Mouse (Mus musculus) myocyte (in vitro differentiated cells): ENCODE measurements at regions not wholly inside any gene's neighbourhood (a gene's known extent, or its start where the extent isn't known, plus 50 kb on each side); places are given as distances from the start of the nearest gene placed in this dataset.

ENCODE experiments used
- H3K27me3 ChIP-seq: one replicate; pipeline ENCODE4 v1.6.1; 2011; ENCODE audit not compliant: control insufficient read depth, insufficient read depth, insufficient read length
- H3K36me3 ChIP-seq: one replicate; pipeline ENCODE4 v1.6.1; 2011; ENCODE audit not compliant: control insufficient read depth, insufficient read depth
- H3K4me2 ChIP-seq: one replicate; pipeline ENCODE4 v1.6.1; 2011; ENCODE audit warnings: low read depth, control low read depth
- H3K4me3 ChIP-seq: one replicate; pipeline ENCODE4 v1.5.1; 2011; ENCODE audit warnings: mild to moderate bottlenecking, control low read depth, moderate library complexity
- H3K79me2 ChIP-seq: one replicate; pipeline ENCODE4 v1.6.1; 2011; ENCODE audit not compliant: control insufficient read depth, insufficient read depth
- H3ac ChIP-seq: one replicate; pipeline ENCODE4 v1.6.1; 2011; ENCODE audit not compliant: control insufficient read depth, insufficient read length
- CEBPB ChIP-seq: IDR thresholded peaks from 2 replicates; pipeline ENCODE4 v1.6.1; 2011; ENCODE audit warnings: mild to moderate bottlenecking, moderate library complexity; ENCODE audit not compliant: poor library complexity, insufficient read depth, severe bottlenecking
- E2F4 ChIP-seq: IDR thresholded peaks from one replicate; pipeline ENCODE4 v1.6.1; 2011; ENCODE audit warnings: mild to moderate bottlenecking, control low read depth, moderate library complexity; ENCODE audit not compliant: insufficient read depth
- MAX ChIP-seq: IDR thresholded peaks from one replicate; pipeline ENCODE4 v1.6.1; 2011; ENCODE audit warnings: low read depth, mild to moderate bottlenecking, control low read depth
- MYOD1 ChIP-seq, 3 experiments: IDR thresholded peaks; one replicate each; pipeline ENCODE4 v1.6.1; 2011; ENCODE audit warnings: control low read depth in 2 of 3, low read depth in 2 of 3, mild to moderate bottlenecking in 2 of 3, moderate library complexity in 1 of 3; ENCODE audit not compliant: insufficient read length in 2 of 3, control insufficient read depth in 1 of 3
- MYOG ChIP-seq, 3 experiments: IDR thresholded peaks; one replicate each; pipeline ENCODE4 v1.6.1; 2011; ENCODE audit warnings: control low read depth in 2 of 3, low read depth in 2 of 3, mild to moderate bottlenecking in 2 of 3; ENCODE audit not compliant: insufficient read length in 2 of 3, control insufficient read depth in 1 of 3, insufficient read depth in 1 of 3
- POLR2A ChIP-seq: IDR thresholded peaks from one replicate; pipeline ENCODE4 v1.6.1; 2011; ENCODE audit warnings: low read depth, mild to moderate bottlenecking, control low read depth, moderate library complexity; ENCODE audit not compliant: insufficient read length
- POLR2AphosphoS2 ChIP-seq: IDR thresholded peaks from one replicate; pipeline ENCODE4 v1.6.1; 2011; ENCODE audit warnings: low read depth, control low read depth; ENCODE audit not compliant: insufficient read length
- REST ChIP-seq: IDR thresholded peaks from one replicate; pipeline ENCODE4 v1.6.1; 2011; ENCODE audit warnings: mild to moderate bottlenecking, control low read depth, moderate library complexity; ENCODE audit not compliant: insufficient read depth, insufficient read length
- SRF ChIP-seq: IDR thresholded peaks from one replicate; pipeline ENCODE4 v1.6.1; 2011; ENCODE audit warnings: low read depth; ENCODE audit not compliant: control insufficient read depth, insufficient read length
- TCF12 ChIP-seq: IDR thresholded peaks from one replicate; pipeline ENCODE4 v1.6.1; 2011; ENCODE audit warnings: mild to moderate bottlenecking, control low read depth; ENCODE audit not compliant: poor library complexity, insufficient read depth, severe bottlenecking
- TCF3 ChIP-seq: IDR thresholded peaks from one replicate; pipeline ENCODE4 v1.6.1; 2011; ENCODE audit warnings: low read depth, control low read depth; ENCODE audit not compliant: insufficient read length
- USF1 ChIP-seq: IDR thresholded peaks from one replicate; pipeline ENCODE4 v1.6.1; 2011; ENCODE audit warnings: low read depth, mild to moderate bottlenecking, control low read depth, moderate library complexity

- Histone ChIP-seq H3K4me2 (peak overlapping the region; percentile 51), H3ac (no peak overlapping the region), H3K79me2 (no peaks in the 10 kb centered on the region), H3K27me3 (no peaks in the 10 kb centered on the region), H3K36me3 (no peaks in the 10 kb centered on the region), H3K4me3 (no peak overlapping the region)
- TF ChIP-seq MYOD1 (IDR thresholded peaks at IDR 0.05; ENCODE audit: control insufficient read depth in 1 of 3, insufficient read length in 2 of 3, low read depth in 2 of 3) (no peak), CEBPB (no peak), POLR2A (no peak), POLR2AphosphoS2 (no peak), TCF3 (no peak), MYOG (IDR thresholded peaks at IDR 0.05; ENCODE audit: control insufficient read depth in 1 of 3, insufficient read depth in 1 of 3, insufficient read length in 2 of 3, low read depth in 2 of 3) (no peak), SRF (no peak), MAX (no peak)
Observed at GRCm38 (mm10) chr6:51211418-51211817, 221.1 kb upstream of the Nfe2l3 start.

GRCm38 (mm10) chr6:51212216-51212615, 220.3 kb upstream of the Nfe2l3 start:
- no peak overlapping the region for H3K4me3 ChIP-seq
- no peak overlapping the region for H3ac ChIP-seq
- no peaks in the 10 kb centered on the region for H3K27me3 ChIP-seq
- TF ChIP-seq USF1: no peak
- no peak for TF ChIP-seq CEBPB
- TF ChIP-seq E2F4: no peak
- TF ChIP-seq SRF: no peak
- no peak for TF ChIP-seq TCF3
- no peak for TF ChIP-seq POLR2AphosphoS2
- TF ChIP-seq REST: no peak
- no peak for TF ChIP-seq MAX
- TF ChIP-seq POLR2A: no peak
- TF ChIP-seq MYOG (IDR thresholded peaks at IDR 0.05; ENCODE audit: control insufficient read depth in 1 of 3, insufficient read depth in 1 of 3, insufficient read length in 2 of 3, low read depth in 2 of 3): no peak
- no peak for TF ChIP-seq TCF12
- TF ChIP-seq MYOD1 (IDR thresholded peaks at IDR 0.05; ENCODE audit: control insufficient read depth in 1 of 3, insufficient read length in 2 of 3, low read depth in 2 of 3): no peak
- no peaks in the 10 kb centered on the region for H3K79me2 ChIP-seq
- no peaks in the 10 kb centered on the region for H3K36me3 ChIP-seq
- no peak overlapping the region for H3K4me2 ChIP-seq

GRCm38 (mm10) chr6:51215371-51215770, 217.1 kb upstream of the Nfe2l3 start:
- Histone ChIP-seq H3K36me3 (no peaks in the 10 kb centered on the region), H3K79me2 (no peaks in the 10 kb centered on the region), H3K4me3 (no peak overlapping the region), H3K4me2 (no peak overlapping the region), H3K27me3 (no peaks in the 10 kb centered on the region), H3ac (no peak overlapping the region)
- TF ChIP-seq TCF12 (no peak), MYOG (IDR thresholded peaks at IDR 0.05; ENCODE audit: control insufficient read depth in 1 of 3, insufficient read depth in 1 of 3, insufficient read length in 2 of 3, low read depth in 2 of 3) (no peak), REST (no peak)

- H3ac ChIP-seq: no peak overlapping the region
- no peaks in the 10 kb centered on the region for H3K27me3 ChIP-seq
- TF ChIP-seq TCF12 (no peak), CEBPB (0 out of 2 replicates have a peak, but pooled peaks have one; percentile 30)
- no peaks in the 10 kb centered on the region for H3K36me3 ChIP-seq
- H3K79me2 ChIP-seq: no peaks in the 10 kb centered on the region
- H3K4me2 ChIP-seq: peak overlapping the region; percentile 49
- H3K4me3 ChIP-seq: no peak overlapping the region
Observed at GRCm38 (mm10) chr6:51216472-51216871, 216.0 kb upstream of the Nfe2l3 start.

- Histone ChIP-seq H3K79me2 (no peaks in the 10 kb centered on the region), H3K4me2 (no peak overlapping the region), H3K4me3 (no peak overlapping the region), H3K27me3 (no peaks in the 10 kb centered on the region), H3ac (no peak overlapping the region), H3K36me3 (no peaks in the 10 kb centered on the region)
- TF ChIP-seq REST: no peak
- TF ChIP-seq POLR2AphosphoS2: no peak
- TF ChIP-seq MYOD1 (IDR thresholded peaks at IDR 0.05; ENCODE audit: control insufficient read depth in 1 of 3, insufficient read length in 2 of 3, low read depth in 2 of 3): no peak
- TF ChIP-seq TCF3: no peak
- no peak for TF ChIP-seq TCF12
Observed at GRCm38 (mm10) chr6:51219691-51220090, 212.8 kb upstream of the Nfe2l3 start.

- TF ChIP-seq E2F4: no peak
- no peak for TF ChIP-seq SRF
- no peak for TF ChIP-seq POLR2A
- TF ChIP-seq CEBPB: no peak
- TF ChIP-seq MAX: no peak
- no peak for TF ChIP-seq POLR2AphosphoS2
- TF ChIP-seq REST: no peak
- TF ChIP-seq USF1: no peak
- TF ChIP-seq MYOG (IDR thresholded peaks at IDR 0.05; ENCODE audit: control insufficient read depth in 1 of 3, insufficient read depth in 1 of 3, insufficient read length in 2 of 3, low read depth in 2 of 3): no peak
- no peak for TF ChIP-seq TCF3
- TF ChIP-seq TCF12: no peak
- no peaks in the 10 kb centered on the region for H3K79me2 ChIP-seq
- H3K36me3 ChIP-seq: no peaks in the 10 kb centered on the region
- no peak overlapping the region for H3K4me2 ChIP-seq
- H3K4me3 ChIP-seq: no peak overlapping the region
- H3ac ChIP-seq: no peak overlapping the region
- H3K27me3 ChIP-seq: no peaks in the 10 kb centered on the region
Observed at GRCm38 (mm10) chr6:51220778-51221177, 211.7 kb upstream of the Nfe2l3 start.
